Mouse (Mus musculus): ENCODE measurements around the gene Arhgap20. TPM values are rescaled to one million over a fixed set of nuclear protein-coding genes. Genes with fewer than 3 reads are reported as not detected.

The Arhgap20 gene
- 0.19 and 0.41 TPM in 2 replicates for polyA plus RNA-seq (2012; rRNA removed)

DNA sequence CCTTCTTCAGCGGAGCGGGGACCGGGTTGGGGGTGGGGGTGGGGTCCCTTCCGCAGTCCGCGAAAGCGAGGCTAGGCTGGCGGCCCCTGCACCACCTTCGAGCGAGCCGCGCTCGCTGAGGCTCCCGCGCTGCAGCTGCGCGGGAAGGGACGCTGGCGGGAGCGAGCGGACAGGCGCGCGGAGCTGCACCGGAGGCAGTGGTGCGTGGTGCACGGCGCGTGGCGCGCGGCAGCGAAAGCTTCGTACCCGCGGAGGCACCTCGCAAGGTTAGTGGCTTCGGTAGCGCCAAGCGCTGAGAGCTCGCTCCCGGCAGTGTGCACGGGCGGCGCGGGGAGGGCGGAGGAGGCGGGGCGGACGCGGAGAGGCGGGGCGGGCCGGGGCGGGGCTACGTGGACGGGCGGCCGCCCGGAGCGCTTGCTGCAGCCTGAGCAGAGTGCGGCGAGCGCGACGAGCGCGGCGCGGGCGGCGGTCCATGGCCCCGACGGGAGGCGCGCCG is at the start of gene Arhgap20:
Gene Arhgap20, plus strand, starts transcription at position 417 of the 496 bp plus-strand sequence.
- no peak for DNase-seq (ENCODE audit: low read depth, low spot score)
- under 1% methylated on average over 77 of the region's 77 CpGs for WGBS

- WGBS, result 92% methylated on average over 3 of the region's 3 CpGs
Measured at GRCm38 (mm10) chr9:51718793-51719192, 46.3 kb upstream of the Arhgap20 start.

GRCm38 (mm10) chr9:51727960-51728359 is 37.2 kb upstream of the Arhgap20 start:
- 5% methylated on average over 6 of the region's 6 CpGs for WGBS
- DNase-seq (ENCODE audit: low read depth, low spot score), result peak; percentile 27

More at GRCm38 (mm10) chr9:51718793-51719192, 46.3 kb upstream of the Arhgap20 start:
- DNase-seq (ENCODE audit: low read depth, low spot score), result no peak

GRCm38 (mm10) chr9:51735180-51736034 is 29.7 kb upstream of the Arhgap20 start:
- DNase-seq (ENCODE audit: low read depth, low spot score), result peak; percentile 47
- WGBS, result 27% methylated on average over 9 of the region's 9 CpGs

GRCm38 (mm10) chr9:51736750-51737368 is 28.3 kb upstream of the Arhgap20 start:
- no peak for DNase-seq (ENCODE audit: low read depth, low spot score)
- WGBS, result 72% methylated on average over 5 of the region's 5 CpGs

- 60% methylated on average over 9 of the region's 9 CpGs for WGBS
- no peak for DNase-seq (ENCODE audit: low read depth, low spot score)
Measured at GRCm38 (mm10) chr9:51738349-51738748, 26.8 kb upstream of the Arhgap20 start.

- 92% methylated on average over 4 of the region's 4 CpGs for WGBS
- DNase-seq (ENCODE audit: low read depth, low spot score), result no peak
Measured at GRCm38 (mm10) chr9:51739826-51740225, 25.3 kb upstream of the Arhgap20 start.

GRCm38 (mm10) chr9:51750144-51750543 is 15.0 kb upstream of the Arhgap20 start:
- WGBS, result 35% methylated on average over 4 of the region's 4 CpGs
- no peak for DNase-seq (ENCODE audit: low read depth, low spot score)

DNA sequence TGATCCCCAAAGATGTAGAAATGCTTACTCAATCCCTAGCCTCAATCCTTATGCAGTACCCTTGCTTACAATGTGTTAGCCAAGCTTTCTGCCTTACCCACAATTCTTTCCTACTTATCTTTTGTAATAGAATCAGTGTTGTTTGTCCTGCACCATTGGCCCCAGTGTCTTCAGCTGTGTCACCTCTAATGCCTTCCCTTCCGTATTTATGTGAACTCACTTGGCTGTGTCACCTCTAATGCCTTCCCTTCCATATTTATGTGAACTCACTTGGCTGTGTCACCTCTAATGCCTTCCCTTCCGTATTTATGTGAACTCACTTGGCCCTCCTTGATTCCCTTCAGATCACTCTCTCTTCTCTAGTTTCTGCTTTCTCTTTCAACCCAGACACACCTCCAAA is 4.1 kb upstream of the Arhgap20 start:
- no peak for DNase-seq (ENCODE audit: low read depth, low spot score)
- WGBS, result 71% methylated on average over 2 of the region's 2 CpGs

- WGBS, result 2% methylated on average over 12 of the region's 12 CpGs
- DNase-seq (ENCODE audit: low read depth, low spot score), result no peak
Measured at GRCm38 (mm10) chr9:51764041-51764875, 879 bp upstream of the Arhgap20 start.

- DNase-seq (ENCODE audit: low read depth, low spot score), result no peak
- under 1% methylated on average over 58 of the region's 58 CpGs for WGBS
Measured at GRCm38 (mm10) chr9:51765417-51766174, 459 bp downstream of the Arhgap20 start.

- under 1% methylated on average over 29 of the region's 29 CpGs for WGBS
- no peak for DNase-seq (ENCODE audit: low read depth, low spot score)
Measured at GRCm38 (mm10) chr9:51766175-51767062, 1.3 kb downstream of the Arhgap20 start.

DNA sequence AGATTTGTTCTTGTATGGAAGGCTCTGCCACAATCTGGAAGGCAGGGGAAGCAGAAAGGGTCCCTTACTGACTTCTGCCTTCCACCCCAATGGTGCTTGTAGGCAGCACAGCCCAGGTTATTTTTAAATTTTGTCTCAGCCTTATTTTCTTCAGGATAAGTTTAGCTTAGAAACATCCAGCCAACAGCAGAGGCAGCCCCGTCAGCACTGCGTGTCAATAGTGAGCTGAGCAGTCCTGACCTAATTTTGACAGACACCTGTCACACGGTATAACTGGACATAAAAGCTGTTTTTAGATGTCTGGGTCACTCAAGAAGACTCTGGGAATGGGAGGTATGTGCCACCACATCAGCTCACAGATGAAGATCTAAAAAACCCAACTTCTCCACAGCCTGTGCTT is 9.1 kb downstream of the Arhgap20 start:
- 92% methylated on average over 3 of the region's 3 CpGs for WGBS
- no peak for DNase-seq (ENCODE audit: low read depth, low spot score)

- WGBS, result 36% methylated on average over 2 of the region's 2 CpGs
- DNase-seq (ENCODE audit: low read depth, low spot score), result no peak
Measured at GRCm38 (mm10) chr9:51776459-51776858, 11.3 kb downstream of the Arhgap20 start.

DNA sequence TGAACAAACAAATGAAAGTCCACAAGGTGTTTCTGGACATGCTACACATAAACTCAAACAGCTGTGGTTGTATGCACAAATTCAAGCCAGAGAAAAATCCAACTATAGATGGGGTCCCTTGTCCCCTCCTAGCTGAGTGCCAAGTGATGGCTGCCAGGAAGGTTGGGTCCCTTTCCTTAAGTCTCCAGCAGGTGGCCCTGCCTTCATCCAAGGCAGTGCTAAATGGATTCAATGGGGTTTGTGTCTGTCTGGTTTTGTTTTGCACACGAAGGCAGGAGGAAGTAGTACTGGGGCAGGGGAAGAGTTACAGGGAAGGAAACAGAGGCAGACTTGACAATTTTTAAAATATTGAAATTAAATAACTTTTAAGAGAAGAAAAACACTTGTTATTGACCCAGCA is 12.0 kb downstream of the Arhgap20 start:
- DNase-seq (ENCODE audit: low read depth, low spot score), result no peak
- 9% methylated on average over 1 of the region's 1 CpGs for WGBS

GRCm38 (mm10) chr9:51779232-51779631 is 14.1 kb downstream of the Arhgap20 start:
- WGBS, result 73% methylated on average over 5 of the region's 5 CpGs

DNA sequence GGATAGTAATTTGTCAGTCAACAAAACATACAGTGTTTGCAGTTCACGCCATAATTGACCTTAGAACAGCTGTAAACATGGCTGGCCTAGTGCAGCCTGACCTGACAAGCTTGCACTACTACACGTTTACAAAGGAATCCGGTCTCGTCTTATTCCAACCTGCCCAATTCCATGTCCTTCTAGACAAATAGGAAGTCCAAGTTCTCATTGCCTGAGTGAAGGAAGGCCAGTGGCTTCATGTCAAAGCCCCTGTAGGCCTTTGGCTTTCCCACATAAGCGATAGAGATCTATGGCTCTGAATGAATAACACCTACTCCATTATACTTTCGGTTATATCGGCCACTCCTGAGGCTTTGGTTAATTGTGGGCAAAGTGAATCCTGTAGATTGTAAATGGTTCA is 16.0 kb downstream of the Arhgap20 start:
- no peak for DNase-seq (ENCODE audit: low read depth, low spot score)
- 59% methylated on average over 7 of the region's 7 CpGs for WGBS

More at GRCm38 (mm10) chr9:51779232-51779631, 14.1 kb downstream of the Arhgap20 start:
- no peak for DNase-seq (ENCODE audit: low read depth, low spot score)

- no peak for DNase-seq (ENCODE audit: low read depth, low spot score)
- WGBS, result 71% methylated on average over 6 of the region's 6 CpGs
Measured at GRCm38 (mm10) chr9:51787380-51787779, 22.2 kb downstream of the Arhgap20 start.
